Mouse (Mus musculus): ENCODE results near the gene Bzw1.

GRCm38 (mm10) chr1:58416048-58416447 lies 23.4 kb downstream of the Bzw1 start:
- no peak for TF ChIP-seq RAD21 (IDR thresholded peaks at IDR 0.05; ENCODE audit: low read depth, low read length)
- no peak for TF ChIP-seq HCFC1 (IDR thresholded peaks at IDR 0.05; ENCODE audit: low read depth, low read length)
- no peak for TF ChIP-seq E2F4 (IDR thresholded peaks at IDR 0.05; ENCODE audit: borderline replicate concordance, low read depth, low read length)
- no peak for TF ChIP-seq MEF2A (IDR thresholded peaks at IDR 0.05; ENCODE audit: extremely low read depth, insufficient replicate concordance, low read depth, low read length, poor library complexity, severe bottlenecking)
- no peak for TF ChIP-seq ZKSCAN1 (IDR thresholded peaks at IDR 0.05; ENCODE audit: low read depth, low read length)
- TF ChIP-seq KAT2A (conservative IDR thresholded peaks at IDR 0.05; ENCODE audit: low read depth, low read length) = no peak
- no peak for TF ChIP-seq POLR2A (IDR thresholded peaks at IDR 0.05; ENCODE audit: control insufficient read depth in 1 of 2, insufficient read depth in 1 of 2, low read depth in 1 of 2, low read length in 2 of 2, poor library complexity in 1 of 2)
- no peak for TF ChIP-seq CHD1 (IDR thresholded peaks at IDR 0.05; ENCODE audit: low read depth, low read length)
- no peak for TF ChIP-seq EP300 (IDR thresholded peaks at IDR 0.05; ENCODE audit: low read depth in 1 of 2, low read length in 2 of 2)
- TF ChIP-seq SIN3A (IDR thresholded peaks at IDR 0.05; ENCODE audit: low read length) = no peak
- no peak for TF ChIP-seq ELF1 (IDR thresholded peaks at IDR 0.05; ENCODE audit: low read depth, low read length)
- TF ChIP-seq MAFK (IDR thresholded peaks at IDR 0.05; ENCODE audit: borderline replicate concordance, low read depth, low read length) = no peak
- TF ChIP-seq CTCF (IDR thresholded peaks at IDR 0.05 in 2 of 3, conservative IDR thresholded peaks at IDR 0.05 in 1 of 3; ENCODE audit: control insufficient read depth in 1 of 3, insufficient read depth in 1 of 3, low read depth in 2 of 3, low read length in 3 of 3, poor library complexity in 1 of 3, severe bottlenecking in 1 of 3) = no peak
- no peak for TF ChIP-seq TBP (IDR thresholded peaks at IDR 0.05; ENCODE audit: low read depth, low read length)
